Mouse (Mus musculus) small intestine, adult 10 weeks (tissue): ENCODE data around the gene Smarcad1. TPM values are rescaled to one million over a fixed set of nuclear protein-coding genes. Genes with fewer than 3 reads are reported as not detected.

Source experiments
- polyA plus RNA-seq: library from polyadenylated mRNA; stranded (reverse); fragments of 350-450 nt; fragmentation: Illumina TruSeq; extraction: RNeasy Lipid Tissue Mini Kit (QIAGEN cat#74804); gene quantifications from one replicate; pipeline ENCODE4 v1.2.3, GENCODE M21; 2014; ENCODE audit warnings: low replicate concordance

The Smarcad1 gene
- polyA plus RNA-seq: 33.0 TPM

DNA sequence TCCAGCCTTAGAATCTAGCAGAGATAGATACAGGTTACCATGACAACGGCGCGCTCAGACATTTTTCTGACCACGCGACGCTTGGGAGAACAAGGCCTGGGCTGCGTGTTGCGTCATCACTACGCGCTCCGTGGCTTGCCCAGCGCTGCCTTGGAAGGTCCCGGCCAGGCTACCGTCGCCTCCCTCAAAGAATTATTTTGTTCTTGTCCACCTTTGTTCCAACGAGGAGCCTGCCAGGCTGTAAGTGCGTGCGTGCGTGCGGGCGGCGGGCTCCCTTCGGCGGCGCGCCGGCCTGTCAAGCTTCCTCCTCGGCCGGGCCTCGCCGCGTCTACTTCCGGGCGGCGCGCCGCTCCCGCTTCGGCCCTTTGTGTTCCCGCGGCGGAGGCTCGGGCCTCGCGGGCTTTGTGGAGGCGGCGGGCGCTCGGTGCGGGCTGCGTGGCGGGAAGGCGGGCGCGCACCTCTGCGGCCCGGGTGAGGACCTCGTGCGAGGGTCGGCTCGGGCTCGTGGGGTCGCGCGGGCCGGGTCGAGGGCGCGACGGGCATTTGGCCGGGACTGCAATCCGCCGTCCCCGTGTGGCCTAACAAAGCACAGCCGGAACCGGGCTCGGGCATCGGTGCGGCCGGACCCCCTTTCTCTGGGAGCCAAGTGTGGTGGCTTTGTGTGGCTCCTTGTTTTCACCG lies at the start of gene Smarcad1:
TSS of gene Smarcad1 (plus strand) at position 93 of the 681 bp plus-strand sequence.

DNA sequence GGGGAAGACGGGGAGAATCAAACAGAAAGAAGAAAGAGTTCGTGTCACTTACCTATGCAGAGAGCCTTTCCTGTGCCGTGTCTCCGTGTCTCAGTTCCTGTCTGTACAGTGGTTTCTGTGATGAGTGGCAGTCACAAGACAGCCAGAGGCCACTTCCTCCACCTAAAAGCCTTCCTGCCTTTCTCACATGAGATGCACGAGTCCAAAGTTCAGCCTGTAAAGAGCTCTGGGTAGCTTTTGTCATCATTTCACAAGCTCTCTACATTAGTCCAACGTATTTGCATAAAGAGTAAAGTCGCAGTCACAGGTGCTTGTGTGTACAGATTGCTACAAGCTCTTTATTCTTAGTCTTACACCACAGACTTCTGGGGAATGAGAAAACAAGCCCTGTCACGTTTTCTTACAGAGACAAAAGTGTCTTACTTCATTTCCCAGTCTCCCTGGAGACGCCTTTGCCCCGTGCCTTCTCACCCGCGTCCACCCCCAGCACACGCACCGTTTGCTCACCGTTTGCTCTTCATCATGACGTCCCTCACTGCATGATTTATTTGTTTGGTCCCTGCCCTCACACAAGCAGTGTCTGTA lies 102.3 kb downstream of the Smarcad1 start, which contains the start of gene Hpgds:
TSS of gene Hpgds (minus strand) at position 288 of the 585 bp plus-strand sequence.

Other genes starting within 250 kb of the Smarcad1 start
- 14.0 TPM for gene Hpgds, start 102.3 kb downstream of the Smarcad1 start, polyA plus RNA-seq